Mouse (Mus musculus): ENCODE results near the gene Chst15.

GRCm38 (mm10) chr7:132187456-132187855, 129.6 kb downstream of the Chst15 start:
- TF ChIP-seq CTCF (IDR thresholded peaks at IDR 0.05) (no peak), EP300 (IDR thresholded peaks at IDR 0.05) (no peak)
